Mouse (Mus musculus) cerebellum, postnatal 14 days (tissue): Measurements from ENCODE around the gene Cdc5l.
"Not testable (repeated sequence)": the region's sequence is repeated elsewhere in the genome, so short reads cannot be mapped to it uniquely, and the experiment has no call there.

ENCODE experiments used
- DNase-seq, 2 experiments: peaks; one replicate each; pipeline ENCODE4 v3.0.0; 2021; ENCODE audit warnings: mixed read lengths in 2 of 2

The Cdc5l gene

DNA sequence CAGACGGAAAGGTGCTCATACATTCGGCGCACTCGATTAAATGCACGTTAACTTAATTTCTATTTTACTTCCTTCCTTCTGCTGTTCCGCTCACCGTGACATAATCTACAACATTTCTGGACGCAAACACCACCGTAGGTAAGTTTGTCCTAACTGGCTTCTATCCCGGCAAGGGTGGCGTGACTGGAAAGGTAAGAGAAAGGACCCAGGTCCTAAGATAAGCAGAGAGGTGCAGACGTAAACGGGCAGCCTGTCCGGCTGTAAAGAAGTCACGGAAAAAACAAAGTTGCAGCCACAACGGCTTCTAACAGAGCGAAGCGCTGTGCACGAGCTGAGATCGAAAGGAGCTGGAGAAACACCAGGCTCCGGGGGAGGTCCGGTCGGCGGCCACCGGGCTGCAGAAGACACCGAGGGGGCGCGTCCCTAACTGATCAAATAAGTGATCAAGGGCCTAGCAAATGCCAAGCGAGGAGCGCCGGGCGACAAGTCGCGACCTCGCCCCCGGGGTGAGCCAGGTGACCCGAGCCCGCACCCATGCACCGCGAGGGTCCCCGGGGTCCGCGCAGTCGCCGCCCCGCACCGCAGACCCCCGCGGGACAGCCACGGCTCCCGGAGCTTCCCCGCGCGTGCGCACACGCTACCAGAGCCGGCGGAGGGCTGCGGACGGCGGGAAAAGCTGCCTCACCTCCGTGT, 685 bp downstream of the Cdc5l start:
- no peak for DNase-seq

DNA sequence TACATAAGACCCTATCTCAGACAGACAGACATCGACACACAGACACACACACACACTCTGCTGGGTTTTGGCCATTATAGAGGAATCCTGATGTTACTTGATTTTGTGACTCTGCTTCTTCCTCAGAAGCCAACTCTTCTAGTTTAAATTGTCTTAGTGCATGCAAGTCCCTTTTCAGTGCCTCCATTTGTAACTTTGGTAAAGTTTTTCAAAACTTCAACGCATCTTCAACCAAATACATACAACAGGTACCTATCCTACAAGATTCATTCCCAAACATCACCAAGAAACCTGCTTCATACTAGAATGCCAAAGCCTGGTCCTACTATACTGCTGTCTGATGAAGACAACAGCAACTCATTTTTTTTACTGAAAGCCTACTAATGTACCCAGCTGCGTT, 1.5 kb downstream of the Cdc5l start:
- DNase-seq, result no peak

- no peak for DNase-seq
Observed at GRCm38 (mm10) chr17:45417387-45417786, 16.1 kb downstream of the Cdc5l start.

- not testable (repeated sequence) for DNase-seq
Observed at GRCm38 (mm10) chr17:45411617-45412016, 21.9 kb downstream of the Cdc5l start.

DNA sequence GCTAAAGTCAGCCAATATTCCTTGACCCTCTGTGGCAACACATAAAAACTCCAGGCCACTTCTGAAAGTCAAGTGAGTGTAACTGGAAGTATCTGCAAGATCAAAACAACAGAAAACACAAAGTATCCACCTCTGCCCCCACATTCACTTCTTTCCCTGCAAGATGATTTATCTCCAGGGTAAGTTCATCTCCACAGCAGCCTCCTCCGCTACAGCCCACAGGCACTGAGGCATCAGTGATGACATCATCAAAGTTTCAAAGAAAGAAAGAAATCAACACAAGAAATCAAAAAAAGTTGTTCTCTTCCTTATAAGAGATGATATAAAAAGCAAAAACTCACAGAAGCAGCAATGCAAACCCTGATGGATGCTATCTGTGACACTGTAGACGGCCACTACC, 24.8 kb downstream of the Cdc5l start:
- DNase-seq, result no peak

DNA sequence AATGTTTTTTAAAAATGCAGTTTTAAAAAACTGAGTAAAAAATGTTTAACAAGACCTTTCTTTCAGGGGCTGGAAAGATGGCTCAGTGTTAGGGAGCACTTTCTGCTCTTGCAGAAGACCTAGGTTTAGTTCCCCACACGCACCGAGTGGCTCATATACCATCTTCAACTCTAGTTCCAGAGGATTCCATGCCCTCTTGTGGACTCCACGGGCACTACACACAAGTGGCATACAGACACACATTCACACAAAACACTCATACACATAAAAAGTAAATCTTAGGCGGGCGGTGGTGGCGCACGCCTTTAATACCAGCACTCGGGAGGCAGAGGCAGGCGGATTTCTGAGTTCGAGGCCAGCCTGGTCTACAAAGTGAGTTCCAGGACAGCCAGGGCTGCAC, 27.3 kb downstream of the Cdc5l start:
- DNase-seq, result peak in 1 of 2 experiments; percentile 43

GRCm38 (mm10) chr17:45403207-45403606, 30.3 kb downstream of the Cdc5l start:
- DNase-seq, result peak; percentile 76 to 77

DNA sequence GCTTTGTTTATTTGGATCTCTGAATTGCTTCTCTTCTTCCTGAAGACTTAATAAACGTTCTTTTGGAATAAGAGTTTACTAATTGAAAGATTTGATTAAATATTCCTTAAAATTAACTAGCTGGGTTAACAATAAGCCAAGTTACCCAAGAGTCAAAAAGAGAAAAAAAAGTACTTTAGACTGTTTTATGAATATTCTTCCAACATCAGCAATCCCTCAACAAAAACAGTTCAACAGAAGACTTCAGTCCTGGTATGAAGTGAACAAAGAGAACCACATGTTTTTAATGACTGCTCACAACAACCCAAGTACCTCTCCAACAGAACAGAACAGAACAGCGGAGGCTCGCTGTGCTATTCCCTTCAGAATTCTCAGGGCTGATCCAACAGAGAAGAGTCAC, 30.9 kb downstream of the Cdc5l start:
- DNase-seq, result no peak

DNA sequence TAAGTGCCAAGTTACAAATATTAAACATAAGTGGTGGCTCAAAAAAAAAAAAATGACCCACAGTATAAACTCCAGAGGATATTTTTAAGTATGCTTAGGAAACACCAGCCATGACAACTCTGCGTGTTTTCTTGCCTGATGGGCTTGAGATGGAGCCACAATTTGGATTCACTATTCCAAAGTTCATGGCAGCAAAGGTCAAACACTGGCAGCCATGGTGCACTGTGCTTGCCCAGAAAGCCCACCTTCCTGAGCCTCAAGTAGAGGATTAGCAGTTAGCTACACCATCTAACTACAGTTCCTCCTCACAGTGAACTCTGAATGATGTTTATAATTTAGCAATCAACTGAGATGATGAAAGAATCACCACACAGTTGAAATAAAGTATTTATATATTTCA, 31.4 kb downstream of the Cdc5l start:
- no peak for DNase-seq

- no peak for DNase-seq
Observed at GRCm38 (mm10) chr17:45401126-45401905, 32.2 kb downstream of the Cdc5l start.

DNA sequence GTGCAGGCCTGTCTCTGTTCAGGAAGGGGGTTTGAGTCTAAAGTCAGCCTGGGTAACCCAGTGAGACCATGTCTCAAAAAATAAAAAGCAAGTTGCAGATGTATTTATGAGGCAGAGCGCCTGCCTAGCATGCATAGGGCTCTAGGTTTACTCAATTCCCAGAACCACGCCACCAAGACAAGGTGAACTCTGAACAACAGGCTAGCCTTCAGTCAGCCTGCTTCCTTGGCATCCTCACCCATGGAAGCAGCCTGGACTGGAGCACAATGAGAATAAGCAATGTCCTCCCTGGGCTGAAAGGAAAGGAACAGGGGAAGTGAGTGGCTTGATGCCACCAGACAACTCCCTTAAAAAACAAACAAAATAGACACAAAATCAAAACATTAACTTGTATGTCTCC, 35.5 kb downstream of the Cdc5l start:
- DNase-seq, result no peak

- no peak for DNase-seq
Observed at GRCm38 (mm10) chr17:45397541-45397940, 36.0 kb downstream of the Cdc5l start.

- no peak for DNase-seq
Observed at GRCm38 (mm10) chr17:45394612-45395011, 38.9 kb downstream of the Cdc5l start.

GRCm38 (mm10) chr17:45393765-45394164, 39.8 kb downstream of the Cdc5l start:
- DNase-seq, result no peak

- DNase-seq, result no peak
Observed at GRCm38 (mm10) chr17:45389896-45390295, 43.6 kb downstream of the Cdc5l start.

GRCm38 (mm10) chr17:45386986-45387385, 46.6 kb downstream of the Cdc5l start:
- no peak for DNase-seq

GRCm38 (mm10) chr17:45383305-45383704, 50.2 kb downstream of the Cdc5l start:
- DNase-seq, result no peak

GRCm38 (mm10) chr17:45379271-45379784, 54.2 kb downstream of the Cdc5l start:
- DNase-seq, result no peak

- DNase-seq, result no peak
Observed at GRCm38 (mm10) chr17:45377323-45377722, 56.2 kb downstream of the Cdc5l start.

GRCm38 (mm10) chr17:45373987-45374608, 59.4 kb downstream of the Cdc5l start:
- peak; percentile 91 to 94 for DNase-seq

DNA sequence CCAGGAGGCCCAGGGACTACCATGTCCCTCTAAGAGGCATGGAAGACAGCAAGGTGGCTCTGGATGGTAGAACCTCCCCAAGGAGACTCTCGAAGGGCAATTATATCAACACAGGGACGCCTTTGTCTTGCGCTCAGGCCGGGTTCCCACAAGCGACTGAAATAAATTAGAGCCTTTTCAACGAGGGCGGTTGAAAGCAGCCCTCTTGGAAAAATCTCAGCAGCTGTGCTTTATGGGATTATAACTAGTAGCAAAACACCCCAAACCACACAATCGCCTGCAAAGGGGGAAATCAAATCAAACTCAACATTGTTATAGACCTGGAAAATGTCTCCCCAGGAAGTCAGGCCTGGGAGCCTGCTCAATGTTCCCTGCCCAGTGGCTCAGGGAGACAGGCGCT, 62.5 kb downstream of the Cdc5l start:
- DNase-seq, result no peak

GRCm38 (mm10) chr17:45370535-45370934, 63.0 kb downstream of the Cdc5l start:
- peak in 1 of 2 experiments; percentile 12 for DNase-seq

DNA sequence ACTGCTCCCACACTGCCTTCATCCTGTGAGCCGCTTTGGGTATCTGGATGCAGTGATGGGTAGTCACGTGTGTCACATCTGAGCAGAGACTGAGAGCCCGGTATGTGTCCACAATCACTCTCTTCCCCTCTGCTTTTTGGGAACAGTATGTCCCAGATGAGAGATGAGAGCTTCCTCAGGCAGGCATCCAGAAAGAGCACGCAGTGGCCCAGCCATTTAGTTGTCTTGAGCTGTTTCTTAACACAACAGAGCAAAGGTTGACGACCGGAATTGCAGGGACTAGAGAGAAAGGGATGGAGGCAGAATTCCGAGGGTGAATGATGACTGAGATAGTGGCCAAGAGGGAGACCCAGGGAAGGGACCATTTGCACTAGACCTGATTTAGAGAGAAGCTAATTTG, 68.7 kb downstream of the Cdc5l start:
- no peak for DNase-seq

- DNase-seq, result no peak
Observed at GRCm38 (mm10) chr17:45360950-45361349, 72.6 kb downstream of the Cdc5l start.
